Comparison of ENCODE assay signal across 9 mouse cellular contexts in the genomic region with DNA sequence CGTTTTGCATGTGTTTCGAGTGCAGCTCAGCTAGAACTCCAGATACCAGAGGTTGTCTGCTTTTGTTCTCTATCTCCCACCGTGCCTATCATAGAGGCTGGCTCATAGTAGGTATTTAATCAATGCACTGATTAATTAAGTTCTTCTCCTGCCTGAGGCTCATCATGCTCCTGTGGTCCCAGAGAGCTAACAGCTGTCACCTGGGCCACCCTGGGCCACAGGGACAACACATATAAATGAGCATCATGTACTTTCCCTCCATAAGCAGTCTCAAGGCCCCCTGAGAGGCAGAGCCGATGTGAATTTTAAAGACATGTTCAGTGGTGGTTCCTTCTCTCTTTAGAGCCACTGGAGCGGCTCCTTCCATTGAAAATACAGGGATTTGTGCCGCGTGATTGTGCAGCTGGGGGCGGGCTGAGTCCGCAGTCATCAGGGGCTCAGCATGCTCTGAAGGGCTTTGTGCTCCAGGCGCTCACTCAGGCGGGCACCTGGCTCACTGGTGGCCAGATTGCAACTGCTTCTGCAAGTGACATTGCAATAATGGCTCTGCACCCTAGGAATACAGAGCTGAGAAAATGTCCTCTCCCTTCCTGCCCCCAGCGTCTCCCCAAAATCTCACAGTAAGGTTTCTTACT.
DNase-seq lines count a peak whose midpoint lies in the region; ATAC-seq and TF ChIP-seq lines count a peak whose summit lies in the region.
"Had no signal": no experiment of that assay in that cellular context is flagged by ENCODE, and none has a peak within 500 bp of the region (broad histone marks: within the 10 kb centered on the region; RNA-seq: fewer than 3 reads in every experiment).

No protein-coding gene starts in this region.

- no peaks in the 10 kb centered on the region for H3K9me3 ChIP-seq in hindbrain, embryonic 14.5 days (ENCODE audit: control insufficient read depth, low read length)
- no peaks in the 10 kb centered on the region for H3K9me3 ChIP-seq in midbrain, postnatal 0 days (ENCODE audit: low read length)

- ATAC-seq in frontal cortex, adult (ENCODE audit: low TSS enrichment): no peak
- ATAC-seq in hindbrain, embryonic 14.5 days (ENCODE audit: low FRiP score): peak; percentile 49
- peak; percentile 53; the same call in 1 of the 2 replicates for ATAC-seq in midbrain, postnatal 0 days (ENCODE audit: low FRiP score)

- intact Hi-C loops in gastrocnemius, adult 2 months (cut with DNase I): loop anchor here (2.0 kb wide), 1 partner anchor 29 kb away; no protein-coding TSS in a partner anchor

- 8% methylated on average over 12 of the region's 12 CpGs for WGBS in hindbrain, embryonic 14.5 days
- WGBS in midbrain, postnatal 0 days: 13% methylated on average over 12 of the region's 12 CpGs

- H3K9ac ChIP-seq in hindbrain, embryonic 14.5 days: peak overlapping the region; percentile 9; the same call in 1 of the 2 replicates
- H3K9ac ChIP-seq in midbrain, postnatal 0 days (replicated peaks; ENCODE audit: low read length, poor library complexity, severe bottlenecking): peak overlapping the region; percentile 48; the same call in 1 of the 2 replicates

- peak overlapping the region; percentile 85 for H3K27ac ChIP-seq in hindbrain, embryonic 14.5 days
- H3K27ac ChIP-seq in midbrain, postnatal 0 days (ENCODE audit: low read depth, low read length): peak overlapping the region; percentile 55
- H3K27ac ChIP-seq in gastrocnemius, adult 2 months: no peak overlapping the region

- peaks cover 19% of the 10 kb centered on the region for H3K4me1 ChIP-seq in hindbrain, embryonic 14.5 days (replicated peaks; ENCODE audit: control insufficient read depth, insufficient read depth, low read length)
- H3K4me1 ChIP-seq in midbrain, postnatal 0 days (ENCODE audit: insufficient read depth, low read length): peaks cover 12% of the 10 kb centered on the region

- peak overlapping the region; percentile 19; the same call in 1 of the 2 replicates for H3K4me2 ChIP-seq in hindbrain, embryonic 14.5 days (replicated peaks)
- peak overlapping the region; percentile 18 for H3K4me2 ChIP-seq in midbrain, postnatal 0 days (ENCODE audit: low read depth, low read length, poor library complexity, severe bottlenecking)

- no peak overlapping the region for H3K4me3 ChIP-seq in hindbrain, embryonic 14.5 days (replicated peaks; ENCODE audit: low read length)
- no peak overlapping the region for H3K4me3 ChIP-seq in midbrain, postnatal 0 days (ENCODE audit: low read depth, low read length)
- no peak overlapping the region for H3K4me3 ChIP-seq in gastrocnemius, adult 2 months

- H3K36me3 ChIP-seq in hindbrain, embryonic 14.5 days (replicated peaks; ENCODE audit: control insufficient read depth, insufficient read depth): no peaks in the 10 kb centered on the region
- no peaks in the 10 kb centered on the region for H3K36me3 ChIP-seq in midbrain, postnatal 0 days (ENCODE audit: insufficient read depth, low read length)

- peak; percentile 26 to 35 for DNase-seq in frontal cortex, postnatal 36 days (ENCODE audit: low spot score in 2 of 2)
- peak; percentile 72 for DNase-seq in embryo, embryonic 11 days
- DNase-seq in hindbrain, embryonic 14.5 days (ENCODE audit: low spot score): peak; percentile 44
- peak; percentile 68 for DNase-seq in midbrain, postnatal 0 days (ENCODE audit: low spot score)
- no peak for DNase-seq in liver
- no peak for DNase-seq in adrenal gland, adult 2 months
- DNase-seq in gastrocnemius, adult 2 months: no peak
- DNase-seq: cerebellum, adult 11 months had no signal

- no peak; the same call in none of the 2 replicates for TF ChIP-seq CTCF in midbrain, postnatal 0 days (IDR thresholded peaks at IDR 0.05)
- no peak for TF ChIP-seq CTCF in gastrocnemius, adult 2 months (IDR thresholded peaks at IDR 0.05)

- no peaks in the 10 kb centered on the region for H3K27me3 ChIP-seq in hindbrain, embryonic 14.5 days (ENCODE audit: control insufficient read depth, insufficient read depth, low read length)
- no peaks in the 10 kb centered on the region for H3K27me3 ChIP-seq in midbrain, postnatal 0 days (ENCODE audit: insufficient read depth, low read length)

Comparison
In these comparisons a context has a peak if more than half of its experiments do, and no peak if none do; other contexts are left out.
1. DNase-seq: peak in frontal cortex, postnatal 36 days (2 of 2), embryo, embryonic 11 days (single experiment), hindbrain, embryonic 14.5 days (single experiment) and midbrain, postnatal 0 days (single experiment); none in liver (single experiment), adrenal gland, adult 2 months (single experiment) and gastrocnemius, adult 2 months (single experiment).